Mouse (Mus musculus): ENCODE data around the gene Marcksl1.

DNA sequence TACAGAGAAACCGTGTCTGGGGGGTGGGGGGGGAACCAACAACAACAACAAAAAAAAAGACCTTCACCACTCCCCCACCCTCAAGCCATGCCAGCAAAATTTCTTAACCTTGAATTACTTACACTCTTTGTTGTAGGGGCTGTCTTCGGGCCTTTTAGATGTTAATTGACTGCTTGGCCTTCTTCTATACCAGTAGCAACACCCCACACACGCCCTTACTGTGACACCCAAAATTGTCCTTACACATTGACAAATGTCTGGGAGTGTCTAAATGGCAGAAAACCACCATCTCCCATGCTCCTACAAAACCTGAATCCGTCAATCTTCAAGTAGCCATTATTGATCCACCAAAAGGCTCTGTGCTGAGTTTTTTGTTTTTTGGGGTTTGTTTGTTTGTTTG is 30.7 kb downstream of the Marcksl1 start:
- TF ChIP-seq HCFC1 (IDR thresholded peaks at IDR 0.05; ENCODE audit: low read depth, low read length) (no peak), MYC (IDR thresholded peaks at IDR 0.05; ENCODE audit: low read depth, low read length) (no peak), CTCF (IDR thresholded peaks at IDR 0.05 in 2 of 3, conservative IDR thresholded peaks at IDR 0.05 in 1 of 3; ENCODE audit: control insufficient read depth in 1 of 3, insufficient read depth in 1 of 3, low read depth in 2 of 3, low read length in 3 of 3, poor library complexity in 1 of 3, severe bottlenecking in 1 of 3) (no peak), POLR2AphosphoS2 (IDR thresholded peaks at IDR 0.05; ENCODE audit: low read length) (no peak)
